Mouse (Mus musculus): Measurements from ENCODE around the gene Agr3.

DNA sequence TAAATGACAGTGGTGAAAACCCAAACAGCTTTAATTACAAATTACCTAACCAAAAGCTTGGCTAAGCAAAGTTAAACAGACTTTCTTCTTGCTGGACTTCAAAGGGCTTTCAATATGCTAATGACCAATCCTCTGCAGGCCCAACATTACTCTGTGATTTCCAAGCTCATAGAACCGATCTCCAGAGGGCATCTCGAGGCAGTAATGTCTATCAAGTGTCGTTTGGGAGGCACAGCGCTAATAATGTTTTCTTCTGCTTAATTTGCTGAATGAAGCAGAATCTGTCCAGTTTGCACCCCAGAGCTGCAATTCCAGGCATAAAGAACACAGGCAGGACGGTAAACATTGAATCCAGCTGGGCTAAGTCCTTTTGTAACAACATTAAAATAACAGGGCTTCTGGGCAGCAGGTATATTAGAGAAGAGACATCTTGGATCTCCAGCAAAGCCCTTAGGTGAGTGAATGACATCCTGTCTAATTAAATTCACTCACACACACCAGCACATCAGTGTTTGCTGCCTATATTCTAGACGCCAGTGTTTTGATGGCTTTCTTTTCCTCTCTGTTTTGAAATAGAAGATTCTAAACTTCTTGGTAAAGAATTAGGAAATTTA lies 52.3 kb downstream of the Agr3 start:
- TF ChIP-seq CTCF (IDR thresholded peaks at IDR 0.05; ENCODE audit: borderline replicate concordance, insufficient read depth, low read depth, low read length) = no peak
- no peak for TF ChIP-seq POLR2A (IDR thresholded peaks at IDR 0.05; ENCODE audit: borderline replicate concordance, insufficient read depth, low read length)

All from cerebellum, adult 2 months (tissue).